Mouse (Mus musculus) heart, embryonic 13.5 days (tissue): Measurements from ENCODE around the gene Slc25a28. TPM values are rescaled to one million over a fixed set of nuclear protein-coding genes. Genes with fewer than 3 reads are reported as not detected.

Source experiments
- ATAC-seq: fragments of 200-750 bp; cut with Nextera tagmentation; 2 replicates; pipeline ENCODE4 v1.8.0; 2017; ENCODE audit warnings: moderate TSS enrichment; ENCODE audit not compliant: insufficient number of reproducible peaks, low FRiP score, low TSS enrichment; ENCODE audit errors: extremely low read depth
- H3K27ac ChIP-seq: fragments of 300-500 bp; sonication (generic); replicated peaks from 2 replicates; pipeline ENCODE4 v1.5.1; 2015; ENCODE audit warnings: moderate library complexity, mild to moderate bottlenecking, inconsistent platforms
- H3K27me3 ChIP-seq: fragments of 300-500 bp; sonication (generic); replicated peaks from 2 replicates; pipeline ENCODE4 v1.6.1; 2015; ENCODE audit warnings: mild to moderate bottlenecking, inconsistent platforms
- H3K36me3 ChIP-seq: fragments of 300-500 bp; sonication (generic); 2 replicates; pipeline ENCODE4 v1.6.1; 2015; ENCODE audit warnings: mild to moderate bottlenecking, inconsistent platforms
- H3K4me1 ChIP-seq: fragments of 300-500 bp; sonication (generic); 2 replicates; pipeline ENCODE4 v1.6.1; 2015; ENCODE audit warnings: inconsistent platforms
- H3K4me2 ChIP-seq: fragments of 300-500 bp; sonication (generic); 2 replicates; pipeline ENCODE4 v1.6.1; 2015; ENCODE audit warnings: inconsistent platforms, mild to moderate bottlenecking, moderate library complexity
- H3K4me3 ChIP-seq: fragments of 300-500 bp; sonication (generic); 2 replicates; pipeline ENCODE4 v1.5.1; 2015; ENCODE audit warnings: moderate library complexity, mild to moderate bottlenecking, inconsistent platforms
- H3K9ac ChIP-seq: fragments of 300-500 bp; sonication (generic); 2 replicates; pipeline ENCODE4 v1.6.1; 2015; ENCODE audit warnings: inconsistent platforms, mild to moderate bottlenecking, moderate library complexity
- H3K9me3 ChIP-seq: fragments of 300-500 bp; sonication (generic); 2 replicates; pipeline ENCODE4 v1.6.1; 2016; ENCODE audit warnings: inconsistent platforms
- WGBS: fragments of 180-500 bp; shearing (Covaris S2); methylation state at CpG from one replicate; pipeline ENCODE4 v1.1.7; 2015; ENCODE audit warnings: mixed read lengths; 5-methylcytosine and 5-hydroxymethylcytosine counted together
- polyA plus RNA-seq: library from polyadenylated mRNA; unstranded; fragments of >200 nt; fragmentation: Nextera tagmentation; extraction: Ambion mirVana; gene quantifications from 2 replicates; pipeline ENCODE4 v1.2.1, GENCODE M21; 2015

Gene Slc25a28
- polyA plus RNA-seq, 1 experiment from 2014 or later: 10.1 TPM

- H3K27me3 ChIP-seq: peaks cover 5% of the 10 kb centered on the region; the same call in 1 of the 2 replicates
- no peak overlapping the region for H3K27ac ChIP-seq
- H3K4me3 ChIP-seq: no peak overlapping the region
- no peaks in the 10 kb centered on the region for H3K9me3 ChIP-seq
- peaks cover 25% of the 10 kb centered on the region for H3K36me3 ChIP-seq
- no peak overlapping the region for H3K9ac ChIP-seq
- H3K4me2 ChIP-seq: no peak overlapping the region
- ATAC-seq: no peak
- WGBS: 71% methylated on average over 9 of the region's 9 CpGs
- no peaks in the 10 kb centered on the region for H3K4me1 ChIP-seq
Measured at GRCm38 (mm10) chr19:43660774-43661173, 13.9 kb downstream of the Slc25a28 start.

- WGBS: 73% methylated on average over 6 of the region's 6 CpGs
- no peak overlapping the region for H3K9ac ChIP-seq
- no peaks in the 10 kb centered on the region for H3K4me1 ChIP-seq
- no peak overlapping the region for H3K4me3 ChIP-seq
- ATAC-seq: no peak
- no peaks in the 10 kb centered on the region for H3K9me3 ChIP-seq
- peaks cover 13% of the 10 kb centered on the region for H3K27me3 ChIP-seq
- H3K4me2 ChIP-seq: no peak overlapping the region
- H3K27ac ChIP-seq: no peak overlapping the region
- H3K36me3 ChIP-seq: peaks cover 21% of the 10 kb centered on the region
Measured at GRCm38 (mm10) chr19:43659632-43660031, 15.0 kb downstream of the Slc25a28 start.

GRCm38 (mm10) chr19:43655735-43656492, 18.8 kb downstream of the Slc25a28 start:
- Histone ChIP-seq H3K4me3 (no peak overlapping the region), H3K9me3 (no peaks in the 10 kb centered on the region), H3K27me3 (peaks cover 48% of the 10 kb centered on the region), H3K4me2 (no peak overlapping the region), H3K36me3 (no peaks in the 10 kb centered on the region), H3K27ac (no peak overlapping the region), H3K9ac (no peak overlapping the region), H3K4me1 (no peaks in the 10 kb centered on the region)
- 41% methylated on average over 11 of the region's 11 CpGs for WGBS
- no peak for ATAC-seq

GRCm38 (mm10) chr19:43651241-43651785, 23.4 kb downstream of the Slc25a28 start:
- 48% methylated on average over 8 of the region's 8 CpGs for WGBS

GRCm38 (mm10) chr19:43648343-43648742, 26.3 kb downstream of the Slc25a28 start:
- H3K9ac ChIP-seq: no peak overlapping the region
- WGBS: 87% methylated on average over 4 of the region's 4 CpGs
- no peak for ATAC-seq

More at GRCm38 (mm10) chr19:43651241-43651785, 23.4 kb downstream of the Slc25a28 start:
- Histone ChIP-seq H3K36me3 (no peaks in the 10 kb centered on the region), H3K27me3 (peaks cover 46% of the 10 kb centered on the region), H3K27ac (no peak overlapping the region), H3K9ac (no peak overlapping the region), H3K9me3 (no peaks in the 10 kb centered on the region), H3K4me3 (no peak overlapping the region), H3K4me1 (no peaks in the 10 kb centered on the region), H3K4me2 (no peak overlapping the region)
- ATAC-seq: no peak

GRCm38 (mm10) chr19:43647261-43647660, 27.4 kb downstream of the Slc25a28 start:
- Histone ChIP-seq H3K27me3 (peaks cover 31% of the 10 kb centered on the region), H3K27ac (no peak overlapping the region), H3K36me3 (no peaks in the 10 kb centered on the region), H3K9ac (no peak overlapping the region), H3K4me1 (no peaks in the 10 kb centered on the region), H3K9me3 (no peaks in the 10 kb centered on the region), H3K4me2 (no peak overlapping the region), H3K4me3 (no peak overlapping the region)
- WGBS: 71% methylated on average over 9 of the region's 9 CpGs
- ATAC-seq: no peak

More at GRCm38 (mm10) chr19:43648343-43648742, 26.3 kb downstream of the Slc25a28 start:
- Histone ChIP-seq H3K4me1 (no peaks in the 10 kb centered on the region), H3K4me2 (no peak overlapping the region), H3K4me3 (no peak overlapping the region), H3K9me3 (no peaks in the 10 kb centered on the region), H3K27me3 (peaks cover 33% of the 10 kb centered on the region), H3K36me3 (no peaks in the 10 kb centered on the region), H3K27ac (no peak overlapping the region)

- WGBS: 54% methylated on average over 7 of the region's 7 CpGs
- no peak overlapping the region for H3K27ac ChIP-seq
- peaks cover 30% of the 10 kb centered on the region for H3K27me3 ChIP-seq
- no peak overlapping the region for H3K4me3 ChIP-seq
- no peak for ATAC-seq
- H3K9me3 ChIP-seq: no peaks in the 10 kb centered on the region
- no peak overlapping the region for H3K4me2 ChIP-seq
- no peak overlapping the region for H3K9ac ChIP-seq
- no peaks in the 10 kb centered on the region for H3K36me3 ChIP-seq
- H3K4me1 ChIP-seq: no peaks in the 10 kb centered on the region
Measured at GRCm38 (mm10) chr19:43646852-43647251, 27.8 kb downstream of the Slc25a28 start.

- Histone ChIP-seq H3K27ac (no peak overlapping the region), H3K9me3 (no peaks in the 10 kb centered on the region), H3K9ac (no peak overlapping the region), H3K4me3 (no peak overlapping the region), H3K4me1 (no peaks in the 10 kb centered on the region), H3K36me3 (no peaks in the 10 kb centered on the region), H3K4me2 (no peak overlapping the region), H3K27me3 (peaks cover 28% of the 10 kb centered on the region)
- no peak for ATAC-seq
- WGBS: 75% methylated on average over 9 of the region's 9 CpGs
Measured at GRCm38 (mm10) chr19:43645508-43645907, 29.2 kb downstream of the Slc25a28 start.

- WGBS: 66% methylated on average over 9 of the region's 9 CpGs
- Histone ChIP-seq H3K27ac (no peak overlapping the region), H3K4me2 (no peak overlapping the region), H3K27me3 (peaks cover 32% of the 10 kb centered on the region), H3K9ac (no peak overlapping the region), H3K4me1 (no peaks in the 10 kb centered on the region), H3K4me3 (no peak overlapping the region), H3K9me3 (no peaks in the 10 kb centered on the region), H3K36me3 (no peaks in the 10 kb centered on the region)
- ATAC-seq: no peak
Measured at GRCm38 (mm10) chr19:43642843-43643242, 31.8 kb downstream of the Slc25a28 start.

GRCm38 (mm10) chr19:43641833-43642232, 32.8 kb downstream of the Slc25a28 start:
- Histone ChIP-seq H3K4me2 (no peak overlapping the region), H3K27me3 (peaks cover 37% of the 10 kb centered on the region), H3K27ac (no peak overlapping the region), H3K9me3 (no peaks in the 10 kb centered on the region), H3K36me3 (no peaks in the 10 kb centered on the region), H3K9ac (no peak overlapping the region), H3K4me3 (no peak overlapping the region), H3K4me1 (no peaks in the 10 kb centered on the region)
- 58% methylated on average over 11 of the region's 11 CpGs for WGBS
- ATAC-seq: no peak

GRCm38 (mm10) chr19:43630466-43631251, 44.0 kb downstream of the Slc25a28 start:
- 23% methylated on average over 12 of the region's 12 CpGs for WGBS
- no peaks in the 10 kb centered on the region for H3K9me3 ChIP-seq
- H3K36me3 ChIP-seq: no peaks in the 10 kb centered on the region
- H3K4me3 ChIP-seq: no peak overlapping the region
- H3K27me3 ChIP-seq: peaks cover 49% of the 10 kb centered on the region
- H3K4me1 ChIP-seq: no peaks in the 10 kb centered on the region
- H3K4me2 ChIP-seq: no peak overlapping the region
- H3K27ac ChIP-seq: no peak overlapping the region
- peak; percentile 37; the same call in 1 of the 2 replicates for ATAC-seq
- no peak overlapping the region for H3K9ac ChIP-seq
